Mouse (Mus musculus) B cell, adult 2 months (primary cell): Measurements from ENCODE around the gene Rpgr.

Experiments
- DNase-seq, 2 experiments: peaks; one replicate each; pipeline ENCODE4 v3.0.0; 2022

Gene Rpgr

GRCm38 (mm10) chrX:10216410-10216949, at the start of gene Rpgr:
Gene Rpgr (minus strand): TSS chrX:10216920.
- peak; percentile 94 to 96 for DNase-seq

- no peak for DNase-seq
Measured at GRCm38 (mm10) chrX:10258260-10258659, 41.5 kb upstream of the Rpgr start.

DNA sequence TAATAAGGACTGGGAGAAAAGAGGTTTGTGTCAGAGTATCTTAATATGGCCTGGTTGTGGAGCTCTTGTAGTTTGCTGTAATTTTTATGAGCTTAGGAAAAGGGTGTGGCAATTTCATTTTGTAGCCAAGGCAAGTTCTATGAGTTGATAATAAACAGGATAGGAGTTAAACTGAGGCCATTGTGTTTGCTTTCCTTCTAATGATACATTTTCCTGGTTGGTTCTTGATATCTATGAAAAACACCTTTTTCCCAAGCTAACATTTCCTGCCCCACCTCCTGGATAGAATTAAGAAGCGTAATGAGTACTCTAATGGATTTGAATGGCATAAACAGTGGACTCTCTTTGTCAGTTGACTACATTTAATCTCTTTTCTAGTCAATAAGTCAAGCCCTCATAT, 41.1 kb upstream of the Rpgr start:
- DNase-seq, result no peak

DNA sequence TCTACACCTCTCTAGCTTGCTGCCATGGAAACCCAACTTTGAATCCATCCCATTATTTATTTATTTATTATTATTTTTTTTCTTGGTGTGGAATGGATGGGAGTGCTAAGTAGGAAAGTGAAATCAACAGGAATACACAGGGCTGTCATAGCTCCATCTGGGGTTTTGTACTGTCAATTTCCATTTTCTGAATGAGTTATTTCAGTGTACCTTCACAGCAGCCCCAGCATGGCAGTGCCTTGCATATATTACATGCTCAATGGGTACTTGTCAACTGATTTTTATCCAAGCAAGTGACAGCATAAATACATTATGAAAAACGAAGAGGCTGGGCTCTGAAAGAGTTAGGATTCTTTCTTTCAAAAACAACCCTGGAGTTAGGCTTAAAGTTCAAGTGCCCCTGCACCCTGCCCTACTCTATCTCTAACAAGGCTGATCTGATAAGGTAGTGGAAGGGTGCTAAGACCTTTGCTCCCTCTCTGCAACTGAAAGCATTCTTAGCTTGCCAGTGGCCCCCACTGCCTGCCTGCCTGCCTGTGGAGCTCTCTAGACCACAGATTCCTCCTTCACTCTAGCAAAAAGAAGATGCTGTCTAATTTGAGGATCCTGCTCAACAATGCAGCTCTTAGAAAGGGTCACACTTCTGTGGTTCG, 35.3 kb upstream of the Rpgr start, which contains the start of gene Otc:
Otc (plus strand) TSS at position 454 of the 653 bp plus-strand sequence.
- DNase-seq, result no peak

DNA sequence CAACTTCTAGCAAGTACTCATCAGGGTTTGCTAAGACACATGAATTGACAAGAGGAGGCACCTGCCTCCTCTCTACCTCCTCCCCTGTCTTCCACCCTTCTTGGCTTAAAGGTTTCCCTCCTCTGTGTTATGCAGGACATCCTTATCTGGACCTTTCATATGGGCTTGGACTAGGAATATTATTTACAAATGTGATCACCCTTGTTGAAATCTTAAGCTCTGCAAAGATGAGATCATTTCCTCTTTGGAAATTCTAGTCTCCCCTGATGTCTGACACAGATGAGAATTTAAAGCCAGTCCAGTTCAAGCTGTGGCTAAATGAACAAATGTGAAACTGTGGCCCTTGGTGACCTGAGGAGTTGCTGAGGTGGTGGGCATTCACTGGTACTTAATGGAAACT, 34.6 kb upstream of the Rpgr start:
- no peak for DNase-seq

- no peak for DNase-seq
Measured at GRCm38 (mm10) chrX:10243916-10244315, 27.2 kb upstream of the Rpgr start.

GRCm38 (mm10) chrX:10239515-10239914, 22.8 kb upstream of the Rpgr start:
- no peak for DNase-seq

DNA sequence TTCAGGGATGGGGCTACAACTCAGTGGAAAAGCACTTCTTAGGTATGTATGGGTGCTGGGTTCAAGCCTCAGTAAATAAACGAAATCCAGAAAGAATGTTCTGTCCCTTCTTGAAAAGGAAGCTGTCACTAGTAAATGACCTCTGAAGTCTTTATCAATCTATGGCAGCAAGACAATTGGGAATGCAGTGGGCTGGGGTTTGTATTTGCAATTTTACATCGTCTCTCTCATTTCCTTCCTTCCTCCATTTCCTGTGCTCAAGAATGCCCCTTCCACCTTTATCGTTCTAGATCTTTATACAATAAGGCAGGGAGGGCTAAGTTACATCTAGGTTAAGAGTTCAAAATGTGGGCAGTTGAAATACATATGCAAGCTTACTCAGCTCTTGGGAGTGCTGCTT, 17.9 kb upstream of the Rpgr start:
- no peak for DNase-seq

- no peak for DNase-seq
Measured at GRCm38 (mm10) chrX:10233051-10233450, 16.3 kb upstream of the Rpgr start.

GRCm38 (mm10) chrX:10219281-10219680, 2.6 kb upstream of the Rpgr start:
- no peak for DNase-seq

- peak in 1 of 2 experiments; percentile 59 for DNase-seq
Measured at GRCm38 (mm10) chrX:10215972-10216371, 748 bp downstream of the Rpgr start.

GRCm38 (mm10) chrX:10205937-10206336, 10.8 kb downstream of the Rpgr start:
- no peak for DNase-seq

- DNase-seq, result peak; percentile 54 to 56
Measured at GRCm38 (mm10) chrX:10201289-10201688, 15.4 kb downstream of the Rpgr start.

DNA sequence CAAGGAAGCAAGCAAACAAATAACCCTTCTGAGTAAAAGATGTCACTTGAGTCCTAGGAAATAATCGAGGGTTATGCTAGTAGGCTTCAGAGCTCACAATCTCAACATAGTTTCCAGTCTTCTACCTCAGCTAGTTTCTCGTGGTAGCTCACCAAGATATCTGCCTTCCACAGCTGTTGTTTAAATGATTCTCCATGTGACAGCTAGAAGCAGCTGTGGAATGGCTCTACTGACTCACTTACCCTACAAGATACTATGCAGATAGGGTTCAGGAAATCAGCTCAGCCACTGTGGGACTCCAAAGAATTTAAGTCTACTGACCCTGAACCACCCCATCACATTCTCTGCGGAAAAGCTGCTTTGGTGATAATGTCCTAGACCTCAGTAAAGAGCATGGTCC, 64.3 kb downstream of the Rpgr start:
- DNase-seq, result no peak

DNA sequence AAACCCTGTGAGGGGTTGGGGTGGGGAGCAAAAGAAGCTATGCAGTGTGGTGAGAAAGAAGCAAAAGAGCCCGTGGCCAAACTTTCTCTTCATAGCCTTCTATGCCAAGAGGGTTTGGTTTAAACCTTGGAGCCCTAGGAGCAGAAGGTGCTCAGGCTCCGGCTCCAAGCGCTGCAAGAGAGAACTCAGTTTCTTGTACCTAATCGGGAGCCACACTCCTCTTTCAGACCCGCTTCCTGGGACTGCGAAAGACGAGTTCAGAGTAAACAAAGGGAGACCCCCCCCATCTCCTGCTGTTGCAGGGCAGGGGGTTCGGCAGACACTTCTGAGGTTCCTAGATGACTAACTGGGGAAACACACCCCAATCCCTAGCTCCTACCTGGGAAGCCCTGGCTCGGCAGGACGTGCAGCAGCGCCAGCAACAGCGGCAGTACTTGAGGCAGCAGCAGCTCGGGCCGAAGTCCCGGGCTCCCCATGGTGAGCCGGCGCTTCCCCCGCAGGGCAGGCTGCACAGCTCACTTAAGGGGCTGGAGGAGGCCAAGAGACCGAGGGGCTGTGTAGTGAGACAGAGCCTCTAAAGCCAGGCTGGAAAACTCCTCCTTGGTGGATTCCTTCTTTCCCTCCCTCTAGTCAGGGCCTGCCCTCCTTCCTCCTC, 99.5 kb downstream of the Rpgr start, which contains the start of gene Srpx:
Srpx (minus strand) TSS at position 645 of the 655 bp plus-strand sequence.
- DNase-seq, result no peak

GRCm38 (mm10) chrX:10115780-10116179, 100.9 kb downstream of the Rpgr start:
- no peak for DNase-seq

GRCm38 (mm10) chrX:10110736-10111135, 106.0 kb downstream of the Rpgr start:
- DNase-seq, result no peak

GRCm38 (mm10) chrX:10108558-10108957, 108.2 kb downstream of the Rpgr start:
- no peak for DNase-seq

DNA sequence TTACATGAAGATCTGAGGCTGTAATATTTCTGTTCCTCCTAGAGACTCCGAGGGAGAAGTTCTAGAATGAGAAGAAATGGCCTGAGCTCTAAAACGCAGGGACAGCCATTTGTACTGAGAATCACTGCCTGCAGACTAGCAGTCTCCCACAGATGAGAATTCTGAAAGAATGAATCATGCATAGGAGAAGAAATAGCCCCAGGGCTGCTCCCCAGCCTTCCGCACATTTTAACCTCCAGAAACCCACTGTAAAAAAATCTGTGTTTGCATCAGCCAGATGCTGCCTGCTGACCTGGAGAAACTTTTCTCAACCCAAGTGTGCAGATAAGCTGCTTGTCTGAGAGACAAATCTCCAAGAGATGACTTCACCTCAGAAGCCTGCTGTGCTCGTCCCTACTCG, 111.2 kb downstream of the Rpgr start:
- DNase-seq, result no peak

GRCm38 (mm10) chrX:10102739-10103138, 114.0 kb downstream of the Rpgr start:
- no peak for DNase-seq

DNA sequence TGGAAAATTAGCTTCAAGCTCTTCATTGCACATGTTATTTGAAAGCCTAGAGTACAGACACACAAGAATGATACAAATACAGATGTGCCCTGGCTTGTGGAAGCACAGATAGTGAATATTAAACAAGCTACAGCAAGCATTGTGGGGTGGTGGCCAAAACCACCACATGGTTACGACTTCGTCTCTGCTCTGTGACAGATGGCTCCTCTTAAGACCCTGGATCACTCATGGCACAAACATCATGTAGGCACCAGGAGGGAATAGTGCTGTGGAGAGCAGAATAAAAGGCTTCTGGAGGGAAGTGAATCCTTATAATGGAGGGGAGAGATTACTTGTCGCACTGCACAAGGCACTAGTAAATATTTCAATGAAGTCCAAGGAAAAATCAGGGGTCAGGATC, 120.9 kb downstream of the Rpgr start:
- no peak for DNase-seq

DNA sequence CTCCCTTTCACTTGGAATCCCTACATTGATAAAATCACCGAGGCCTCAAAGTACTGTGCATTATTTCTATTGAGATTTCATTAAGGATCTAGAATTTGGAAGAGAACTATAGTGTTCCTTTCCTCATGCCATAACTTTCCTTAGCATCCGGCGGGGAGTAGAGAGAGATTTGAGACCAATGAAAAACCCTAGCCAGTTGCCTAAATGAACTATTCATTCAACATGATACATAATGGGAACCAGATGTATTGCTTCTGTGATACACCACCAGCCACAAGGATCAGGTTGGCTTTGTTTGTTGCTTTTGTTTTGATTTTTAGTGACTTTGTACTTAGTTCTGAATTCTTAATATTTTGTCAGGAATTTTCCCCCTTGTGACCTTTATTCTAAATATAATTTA, 136.3 kb downstream of the Rpgr start:
- no peak for DNase-seq

GRCm38 (mm10) chrX:10079981-10080380, 136.7 kb downstream of the Rpgr start:
- no peak for DNase-seq

DNA sequence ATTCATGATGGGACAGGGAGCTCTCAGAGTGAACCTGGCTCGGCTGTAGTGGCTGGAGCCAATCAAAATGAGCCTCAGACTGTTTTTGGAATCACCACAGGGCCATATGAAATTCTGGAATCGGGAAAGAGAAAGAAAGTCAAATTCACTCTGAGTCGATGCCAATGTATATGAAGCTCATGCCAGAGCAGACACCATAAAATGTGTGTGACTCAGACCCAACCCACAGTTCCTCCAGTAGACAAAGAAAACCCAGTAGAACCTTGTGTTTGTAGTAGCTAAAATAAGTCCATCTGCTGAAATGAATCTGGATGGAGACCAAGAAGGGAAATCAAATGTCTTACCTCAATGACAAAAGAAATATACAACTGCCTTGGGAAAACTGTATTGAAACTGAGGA, 142.8 kb downstream of the Rpgr start:
- DNase-seq, result no peak
